Mouse (Mus musculus): ENCODE data around the gene Tmed9.
A peak's percentile ranks its signal among the peaks of the same experiment; 100 is the strongest.
"Not testable (repeated sequence)": the region's sequence is repeated elsewhere in the genome, so short reads cannot be mapped to it uniquely, and the experiment has no call there.

Gene Tmed9

GRCm38 (mm10) chr13:55567949-55568348, 5.6 kb upstream of the Tmed9 start:
- DNase-seq (ENCODE audit: low spot score), result no peak

GRCm38 (mm10) chr13:55568524-55568923, 5.0 kb upstream of the Tmed9 start:
- not testable (repeated sequence) for DNase-seq (ENCODE audit: low spot score)

GRCm38 (mm10) chr13:55569726-55570285, 3.7 kb upstream of the Tmed9 start:
- DNase-seq (ENCODE audit: low spot score), result no peak

GRCm38 (mm10) chr13:55570286-55570973, 3.1 kb upstream of the Tmed9 start:
- peak; percentile 55 for DNase-seq (ENCODE audit: low spot score)

GRCm38 (mm10) chr13:55571027-55571751, 2.3 kb upstream of the Tmed9 start, which contains the start of gene Fam193b:
Fam193b (minus strand) TSS chr13:55571120.
- peak; percentile 95 for DNase-seq (ENCODE audit: low spot score)

- DNase-seq (ENCODE audit: low spot score), result no peak
These were observed 1.6 kb upstream of the Tmed9 start for GRCm38 (mm10) chr13:55571977-55572376.

GRCm38 (mm10) chr13:55574321-55574720, 789 bp downstream of the Tmed9 start:
- DNase-seq (ENCODE audit: low spot score), result no peak

- no peak for DNase-seq (ENCODE audit: low spot score)
These were observed 2.4 kb downstream of the Tmed9 start for GRCm38 (mm10) chr13:55575932-55576331.

- DNase-seq (ENCODE audit: low spot score), result not testable (repeated sequence)
These were observed 3.3 kb downstream of the Tmed9 start for GRCm38 (mm10) chr13:55576872-55577271.

GRCm38 (mm10) chr13:55578086-55578485, 4.6 kb downstream of the Tmed9 start:
- DNase-seq (ENCODE audit: low spot score), result no peak

- peak; percentile 64 for DNase-seq (ENCODE audit: low spot score)
These were observed 18.5 kb downstream of the Tmed9 start for GRCm38 (mm10) chr13:55591961-55592490.

- peak; percentile 97 for DNase-seq (ENCODE audit: low spot score)
These were observed 19.2 kb downstream of the Tmed9 start for GRCm38 (mm10) chr13:55592512-55593253.

GRCm38 (mm10) chr13:55593254-55593747, 19.8 kb downstream of the Tmed9 start:
- no peak for DNase-seq (ENCODE audit: low spot score)

- DNase-seq (ENCODE audit: low spot score), result no peak
These were observed 21.8 kb downstream of the Tmed9 start for GRCm38 (mm10) chr13:55595375-55595774.

GRCm38 (mm10) chr13:55596802-55597201, 23.3 kb downstream of the Tmed9 start:
- DNase-seq (ENCODE audit: low spot score), result no peak

GRCm38 (mm10) chr13:55599566-55600540, 26.3 kb downstream of the Tmed9 start, which contains the start of gene B4galt7:
B4galt7 (plus strand) TSS chr13:55599896.
- peak; percentile 84 for DNase-seq (ENCODE audit: low spot score)

- no peak for DNase-seq (ENCODE audit: low spot score)
These were observed 27.1 kb downstream of the Tmed9 start for GRCm38 (mm10) chr13:55600657-55601056.

- DNase-seq (ENCODE audit: low spot score), result peak; percentile 73
These were observed 28.1 kb downstream of the Tmed9 start for GRCm38 (mm10) chr13:55601611-55602010.

- DNase-seq (ENCODE audit: low spot score), result no peak
These were observed 31.1 kb downstream of the Tmed9 start for GRCm38 (mm10) chr13:55604606-55605005.

GRCm38 (mm10) chr13:55606899-55607623, 33.5 kb downstream of the Tmed9 start:
- DNase-seq (ENCODE audit: low spot score), result no peak

Data from testis, postnatal 14 days (tissue).